Mouse (Mus musculus): ENCODE data around the gene Lhb. TPM values are rescaled to one million over a fixed set of nuclear protein-coding genes. Genes with fewer than 3 reads are reported as not detected.
A peak's percentile ranks its signal among the peaks of the same experiment; 100 is the strongest.

Gene Lhb
- total RNA-seq, 2 experiments from 2014 or later, result 0.75 TPM; not detected in 1

DNA sequence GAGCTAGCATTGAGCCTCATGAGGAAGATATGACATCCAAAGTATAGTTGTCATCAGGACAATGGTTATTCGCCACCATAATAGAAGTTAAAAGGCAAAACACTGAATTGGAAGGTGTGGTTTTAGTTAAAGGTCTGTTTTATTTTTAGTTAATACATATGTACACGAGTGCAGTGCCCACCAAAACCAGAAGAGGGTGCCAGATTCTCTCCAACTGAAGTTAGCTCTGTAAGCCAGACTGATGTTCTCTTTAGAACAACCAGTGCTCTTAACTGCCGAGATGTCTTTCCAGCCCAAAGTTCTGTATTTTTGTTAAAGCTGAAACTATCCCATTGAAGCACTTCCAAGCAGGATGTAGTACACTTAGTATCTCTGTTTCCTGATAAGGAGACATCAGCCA lies 50.2 kb downstream of the Lhb start:
- DNase-seq (ENCODE audit: low spot score in 2 of 2), result peak; percentile 78 to 80

Small RNA genes within 50 kb of the gene (microRNA-seq; reads per million reads assigned to microRNA genes)
- gene Gm22133, result 0 reads per million in 2 experiments

Other genes starting within 250 kb of the Lhb start
- gene Gfy, start 241.3 kb upstream of the Lhb start, total RNA-seq (2021), result under 1 TPM; 0.18 to 0.43 TPM
- gene Pth2, start 239.8 kb upstream of the Lhb start, total RNA-seq (2021), result not detected
- 1 to 10 TPM; 2.2 to 2.9 TPM for gene Ccdc155, start 215.9 kb upstream of the Lhb start, total RNA-seq (2021)
- 10 to 100 TPM in 1 of 2 experiments, 1 to 10 TPM in 1; 8.3 to 10.7 TPM for gene Dkkl1, start 208.7 kb upstream of the Lhb start, total RNA-seq (2021)
- gene Tead2, start 205.1 kb upstream of the Lhb start, total RNA-seq (2021), result 10 to 100 TPM; 12.5 to 13.7 TPM
- gene Cd37, start 181.7 kb upstream of the Lhb start, total RNA-seq (2021), result 1 to 10 TPM; 4.6 to 5.0 TPM
- gene Slc6a16, start 179.7 kb upstream of the Lhb start, total RNA-seq (2021), result 1 to 10 TPM; 1.0 to 1.2 TPM
- not detected for gene Slc6a21, start 143.3 kb upstream of the Lhb start, total RNA-seq (2021)
- gene Trpm4, start 87.0 kb upstream of the Lhb start, total RNA-seq (2021), result 10 to 100 TPM; 19.6 to 20.9 TPM
- gene Hrc, start 85.5 kb upstream of the Lhb start, total RNA-seq (2021), result under 1 TPM; 0.85 to 0.96 TPM
- 100 to 1,000 TPM; 124 to 128 TPM for gene Ppfia3, start 53.8 kb upstream of the Lhb start, total RNA-seq (2021)
- 100 to 1,000 TPM; 137 to 163 TPM for gene Lin7b, start 50.2 kb upstream of the Lhb start, total RNA-seq (2021)
- 100 to 1,000 TPM; 393 to 440 TPM for gene Snrnp70, start 25.1 kb upstream of the Lhb start, total RNA-seq (2021)
- not detected for gene Kcna7, start 15.2 kb upstream of the Lhb start, total RNA-seq (2021)
- under 1 TPM; 0.18 to 0.22 TPM for gene Ntf5, start 7.1 kb upstream of the Lhb start, total RNA-seq (2021)
- gene Gys1, start 14.0 kb downstream of the Lhb start, total RNA-seq (2021), result 10 to 100 TPM; 18.9 to 20.9 TPM
- 10 to 100 TPM; 44.5 to 44.9 TPM for gene Ruvbl2, start 17.3 kb downstream of the Lhb start, total RNA-seq (2021)
- 100 to 1,000 TPM; 429 to 433 TPM for gene Ftl1, start 39.1 kb downstream of the Lhb start, total RNA-seq (2021)
- 100 to 1,000 TPM; 103 to 123 TPM for gene Bax, start 46.1 kb downstream of the Lhb start, total RNA-seq (2021)
- under 1 TPM in 1 of 2 experiments, not detected in 1; 0.23 TPM for gene Tulp2, start 61.1 kb downstream of the Lhb start, total RNA-seq (2021)
- gene Gm45808, start 66.0 kb downstream of the Lhb start, total RNA-seq (2021), result 1 to 10 TPM; 1.2 to 1.4 TPM
- 1 to 10 TPM; 2.0 to 2.6 TPM for gene Dhdh, start 68.0 kb downstream of the Lhb start, total RNA-seq (2021)
- gene Nucb1, start 89.6 kb downstream of the Lhb start, total RNA-seq (2021), result 100 to 1,000 TPM; 107 to 117 TPM
- gene Ppp1r15a, start 105.4 kb downstream of the Lhb start, total RNA-seq (2021), result 10 to 100 TPM; 23.6 to 29.3 TPM
- under 1 TPM; 0.80 to 0.94 TPM for gene Plekha4, start 105.5 kb downstream of the Lhb start, total RNA-seq (2021)
- gene Hsd17b14, start 134.1 kb downstream of the Lhb start, total RNA-seq (2021), result not detected
- gene Bcat2, start 149.3 kb downstream of the Lhb start, total RNA-seq (2021), result 10 to 100 TPM; 20.8 to 22.9 TPM
- not detected for gene Fgf21, start 194.7 kb downstream of the Lhb start, total RNA-seq (2021)
- under 1 TPM; 0.20 to 0.71 TPM for gene Fut1, start 196.5 kb downstream of the Lhb start, total RNA-seq (2021)
- gene Izumo1, start 201.0 kb downstream of the Lhb start, total RNA-seq (2021), result not detected
- 10 to 100 TPM; 13.9 to 14.5 TPM for gene Rasip1, start 206.7 kb downstream of the Lhb start, total RNA-seq (2021)
- 1 to 10 TPM; 1.7 TPM for gene Mamstr, start 219.2 kb downstream of the Lhb start, total RNA-seq (2021)
- under 1 TPM in 1 of 2 experiments, not detected in 1; 0.22 TPM for gene Fut2, start 245.6 kb downstream of the Lhb start, total RNA-seq (2021)

All from layer of hippocampus, postnatal 10 days (tissue).